Mouse (Mus musculus): Measurements from ENCODE around the gene Nav2.

DNA sequence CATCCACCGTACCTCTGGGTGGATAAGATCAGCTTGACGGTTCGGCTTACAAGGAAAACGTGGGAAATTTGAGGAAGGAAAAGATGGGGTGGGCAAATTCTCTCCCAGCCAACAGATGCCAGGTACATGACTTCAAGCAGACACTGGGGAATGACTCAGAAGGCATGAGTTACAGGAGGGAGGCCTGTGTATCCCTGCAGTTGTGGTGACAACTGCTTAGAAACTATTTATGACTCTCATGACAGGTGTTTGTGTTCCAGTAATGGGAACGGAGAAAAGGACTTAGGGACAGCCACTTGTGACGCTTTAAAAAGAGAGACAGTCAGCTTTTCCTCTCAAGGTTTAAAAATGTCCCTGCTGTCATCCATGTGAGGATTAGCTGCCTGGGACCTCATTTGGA is 38.4 kb upstream of the Nav2 start:
- no peak for TF ChIP-seq CTCF (IDR thresholded peaks at IDR 0.05; ENCODE audit: borderline replicate concordance, control insufficient read depth, extremely low read depth, insufficient read depth, low read length, poor library complexity)
- TF ChIP-seq POLR2A (IDR thresholded peaks at IDR 0.05; ENCODE audit: control insufficient read depth, extremely low read depth, insufficient read depth, low read length, poor library complexity) = no peak
